Mouse (Mus musculus) heart, embryonic 10.5 days (tissue): ENCODE data around the gene Tmem221. TPM values are rescaled to one million over a fixed set of nuclear protein-coding genes. Genes with fewer than 3 reads are reported as not detected.

Experiments
- DNase-seq: peaks from one replicate; pipeline ENCODE4 v3.0.0-alpha.2; 2017; ENCODE audit warnings: low spot score
- H3K27ac ChIP-seq: fragments of 300-500 bp; sonication (generic); 2 replicates; pipeline ENCODE4 v1.5.1; 2016; ENCODE audit warnings: mild to moderate bottlenecking
- H3K27me3 ChIP-seq: fragments of 300-500 bp; sonication (generic); 2 replicates; pipeline ENCODE4 v1.6.1; 2016; ENCODE audit warnings: mild to moderate bottlenecking; ENCODE audit not compliant: poor library complexity, insufficient read depth, severe bottlenecking
- H3K36me3 ChIP-seq: fragments of 300-500 bp; sonication (generic); 2 replicates; pipeline ENCODE4 v1.6.1; 2016; ENCODE audit warnings: mild to moderate bottlenecking, moderate library complexity
- H3K4me1 ChIP-seq: fragments of 300-500 bp; sonication (generic); 2 replicates; pipeline ENCODE4 v1.6.1; 2016; ENCODE audit warnings: mild to moderate bottlenecking
- H3K4me3 ChIP-seq: fragments of 300-500 bp; sonication (generic); 2 replicates; pipeline ENCODE4 v1.5.1; 2016; ENCODE audit warnings: mild to moderate bottlenecking, moderate library complexity
- H3K9me3 ChIP-seq: fragments of 300-500 bp; sonication (generic); 2 replicates; pipeline ENCODE4 v1.6.1; 2016; ENCODE audit warnings: mild to moderate bottlenecking, moderate library complexity
- WGBS: fragments of 180-500 bp; shearing (Covaris S2); methylation state at CpG from one replicate; pipeline ENCODE4 v1.1.7; 2016; 5-methylcytosine and 5-hydroxymethylcytosine counted together
- polyA plus RNA-seq: library from polyadenylated mRNA; unstranded; fragments of >200 nt; fragmentation: Nextera tagmentation; extraction: Ambion mirVana; gene quantifications from 2 replicates; pipeline ENCODE4 v1.2.1, GENCODE M21; 2016

Tmem221 gene
- polyA plus RNA-seq, 1 experiment from 2014 or later = 0.97 TPM

DNA sequence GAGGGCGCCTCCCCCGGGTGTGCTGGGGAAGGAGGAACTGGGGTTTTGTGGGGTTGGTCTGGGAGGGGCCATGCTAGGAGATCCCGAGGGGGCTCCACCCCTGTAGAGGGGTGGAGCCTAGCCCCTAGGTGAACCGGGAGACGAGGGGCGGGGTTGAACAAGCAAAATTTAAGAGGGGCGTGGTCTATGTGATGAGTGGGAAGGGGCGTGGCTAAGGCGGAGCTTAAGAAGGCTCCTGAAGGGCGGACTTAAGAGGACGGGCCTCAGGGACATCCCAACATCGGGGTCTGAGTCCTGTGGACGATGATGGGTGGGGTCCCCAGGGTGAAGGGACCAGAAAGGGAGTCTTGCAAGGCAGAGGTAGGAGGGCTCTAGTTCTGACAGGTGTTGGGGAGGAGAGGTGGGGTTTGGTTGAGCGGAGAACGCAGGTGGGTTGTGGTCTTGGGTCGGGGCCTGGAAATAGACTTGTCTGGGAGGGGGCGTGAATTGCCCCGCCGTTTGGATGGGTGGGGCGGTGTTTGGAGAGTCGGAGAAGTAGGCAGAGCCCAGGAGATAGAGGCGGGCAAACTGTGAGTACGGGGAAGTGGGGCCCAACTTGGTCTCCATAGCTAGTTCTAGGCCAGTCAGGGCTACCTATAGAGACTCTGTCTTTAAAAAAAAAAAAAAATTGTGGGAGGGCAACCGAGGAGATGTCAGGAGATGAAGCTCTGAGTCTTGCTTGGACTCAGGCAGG, 453 bp upstream of the Tmem221 start:
- Histone ChIP-seq H3K27me3 (peaks cover 89% of the 10 kb centered on the region), H3K27ac (peak overlapping the region; percentile 42; the same call in 1 of the 2 replicates), H3K4me3 (peak overlapping the region; percentile 59), H3K36me3 (no peaks in the 10 kb centered on the region), H3K4me1 (peaks cover 23% of the 10 kb centered on the region), H3K9me3 (0 out of 2 replicates have a peak, but pooled peaks cover 2% of the 10 kb centered on the region)
- DNase-seq = peak; percentile 93
- WGBS = 2% methylated on average over 24 of the region's 24 CpGs

DNA sequence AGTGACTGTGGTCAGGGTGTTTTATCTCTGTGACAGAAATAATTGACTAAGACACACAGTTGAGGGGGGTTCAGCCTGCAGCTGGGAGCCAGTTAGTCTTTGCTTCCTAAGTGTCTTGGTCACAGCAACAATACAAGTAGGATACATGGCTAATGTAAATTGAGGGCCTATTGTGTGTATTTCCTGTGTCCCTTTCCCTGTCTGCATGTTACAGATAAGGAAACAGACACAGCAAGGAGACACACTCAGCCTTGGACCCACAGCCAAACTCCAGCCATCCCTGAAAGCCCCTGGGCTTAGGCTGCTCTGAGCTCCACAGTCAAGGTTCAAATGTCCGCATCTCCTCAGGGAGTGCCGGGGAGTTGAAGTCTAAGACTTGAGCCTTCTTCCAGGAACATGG, 4.0 kb downstream of the Tmem221 start:
- H3K4me3 ChIP-seq = no peak overlapping the region
- H3K27ac ChIP-seq = no peak overlapping the region
- no peaks in the 10 kb centered on the region for H3K9me3 ChIP-seq
- H3K4me1 ChIP-seq = peaks cover 32% of the 10 kb centered on the region
- H3K36me3 ChIP-seq = no peaks in the 10 kb centered on the region
- 81% methylated on average over 2 of the region's 2 CpGs for WGBS
- H3K27me3 ChIP-seq = peaks cover 44% of the 10 kb centered on the region
- no peak for DNase-seq

DNA sequence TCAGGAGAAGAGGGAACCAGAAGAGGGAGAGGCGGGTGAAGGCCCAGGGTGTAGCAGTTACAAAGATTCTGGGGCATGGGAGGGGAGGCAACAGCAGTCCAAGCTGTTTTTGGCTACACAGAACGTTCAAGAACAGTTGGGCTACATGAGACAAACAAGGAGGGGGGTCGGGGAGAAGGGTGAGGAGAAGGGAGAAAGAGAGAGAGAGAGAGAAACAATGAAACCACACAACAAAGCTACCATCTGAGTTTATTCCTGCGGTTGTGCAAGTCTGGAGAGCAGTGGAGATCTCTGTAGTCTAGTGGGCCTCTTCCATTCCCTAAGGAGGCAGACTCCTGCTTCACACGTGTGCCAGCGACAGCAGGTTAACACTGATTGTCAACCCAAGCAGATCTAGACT, 4.7 kb downstream of the Tmem221 start:
- no peak for DNase-seq
- no peaks in the 10 kb centered on the region for H3K36me3 ChIP-seq
- peaks cover 29% of the 10 kb centered on the region for H3K4me1 ChIP-seq
- WGBS = 74% methylated on average over 6 of the region's 6 CpGs
- H3K27me3 ChIP-seq = peaks cover 38% of the 10 kb centered on the region
- H3K27ac ChIP-seq = 0 out of 2 replicates have a peak overlapping the region, but pooled peaks have one; percentile 30
- H3K4me3 ChIP-seq = no peak overlapping the region
- no peaks in the 10 kb centered on the region for H3K9me3 ChIP-seq

DNA sequence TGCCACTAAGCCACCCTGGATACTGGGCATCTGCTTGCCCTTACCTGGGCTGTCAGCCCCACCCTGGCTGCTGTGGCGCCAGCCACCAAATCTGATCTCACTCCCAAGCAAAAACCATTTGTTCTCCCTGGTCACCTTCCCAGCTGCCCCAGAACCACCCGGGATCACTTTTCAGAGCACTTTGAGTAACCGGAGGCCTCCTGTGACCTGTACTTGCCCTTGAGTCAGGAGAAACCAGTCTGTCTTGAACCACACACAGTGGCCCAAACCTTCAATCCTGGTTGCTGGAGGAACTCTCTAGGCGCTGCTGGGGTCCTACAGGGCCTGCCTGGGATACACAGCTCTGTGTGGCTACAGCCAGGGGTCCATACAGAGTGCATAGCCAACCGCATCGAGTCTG, 5.9 kb downstream of the Tmem221 start:
- no peak overlapping the region for H3K27ac ChIP-seq
- no peak overlapping the region for H3K4me3 ChIP-seq
- H3K4me1 ChIP-seq = peaks cover 20% of the 10 kb centered on the region
- WGBS = 56% methylated on average over 6 of the region's 6 CpGs
- H3K36me3 ChIP-seq = peaks cover 10% of the 10 kb centered on the region
- DNase-seq = no peak
- peaks cover 25% of the 10 kb centered on the region for H3K27me3 ChIP-seq
- H3K9me3 ChIP-seq = no peaks in the 10 kb centered on the region

DNA sequence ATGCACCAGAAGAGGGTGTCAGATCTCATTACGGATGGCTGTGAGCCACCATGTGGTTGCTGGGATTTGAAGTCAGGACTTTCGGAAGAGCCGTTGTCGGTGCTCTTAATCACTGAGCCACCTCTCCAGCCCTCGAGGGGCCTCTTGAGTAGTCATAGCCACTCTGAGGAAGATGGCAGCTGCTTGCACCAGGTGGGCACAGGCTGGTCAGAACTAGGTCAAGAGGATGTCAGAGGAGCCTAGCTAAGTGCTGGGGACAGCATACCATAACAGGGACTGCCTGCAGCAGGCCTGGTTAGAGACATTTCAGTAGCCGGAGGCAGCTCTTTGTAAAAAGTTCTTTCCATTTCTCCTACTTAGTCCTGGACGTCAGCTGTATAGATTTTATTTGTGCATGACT, 7.9 kb downstream of the Tmem221 start:
- WGBS = 63% methylated on average over 7 of the region's 7 CpGs
- H3K27me3 ChIP-seq = peaks cover 5% of the 10 kb centered on the region
- DNase-seq = no peak
- H3K9me3 ChIP-seq = no peaks in the 10 kb centered on the region
- H3K36me3 ChIP-seq = peaks cover 29% of the 10 kb centered on the region
- no peak overlapping the region for H3K4me3 ChIP-seq
- peaks cover 20% of the 10 kb centered on the region for H3K4me1 ChIP-seq
- H3K27ac ChIP-seq = no peak overlapping the region

DNA sequence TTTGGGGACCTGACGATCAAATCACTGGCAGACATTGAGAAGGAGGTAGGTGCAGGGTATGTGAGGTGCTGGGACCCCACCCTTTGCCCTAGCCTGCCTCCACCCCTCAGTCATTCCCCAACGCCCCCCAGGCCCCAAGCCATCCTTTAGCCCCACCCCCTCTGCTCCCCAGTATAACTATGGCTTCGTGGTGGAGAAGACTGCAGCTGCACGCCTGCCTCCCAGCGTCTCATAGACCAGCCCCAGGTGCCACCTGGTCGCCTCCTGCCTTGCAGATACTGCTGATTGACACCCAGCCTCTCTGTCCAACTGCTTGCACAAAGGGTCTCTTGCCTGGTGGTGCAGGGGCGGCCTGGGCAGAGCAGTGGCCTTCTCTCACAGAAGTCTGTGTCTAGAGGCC, 11.1 kb downstream of the Tmem221 start:
- WGBS = 86% methylated on average over 7 of the region's 7 CpGs
- Histone ChIP-seq H3K27me3 (no peaks in the 10 kb centered on the region), H3K4me1 (peaks cover 15% of the 10 kb centered on the region), H3K27ac (no peak overlapping the region), H3K4me3 (no peak overlapping the region), H3K36me3 (peaks cover 37% of the 10 kb centered on the region), H3K9me3 (no peaks in the 10 kb centered on the region)
- no peak for DNase-seq

DNA sequence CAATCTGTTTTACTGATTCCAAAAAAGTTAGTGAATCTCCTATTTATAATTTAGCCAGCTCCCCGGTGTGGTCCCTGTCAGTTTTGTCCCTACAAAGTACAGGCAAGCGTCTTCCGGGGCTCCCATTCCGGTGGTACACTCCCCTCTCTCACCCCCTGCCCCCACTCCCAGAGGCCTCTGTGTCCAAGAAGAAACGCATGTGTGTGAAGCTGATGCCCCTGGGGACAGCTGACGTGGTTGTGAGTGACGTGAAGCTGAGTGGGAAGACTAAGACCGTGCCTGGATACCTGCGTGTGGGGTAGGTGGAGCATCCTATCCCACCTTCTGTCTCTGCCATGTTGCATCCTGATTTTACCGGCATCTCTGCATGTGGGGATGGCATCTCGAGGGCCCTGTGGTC, 13.6 kb downstream of the Tmem221 start:
- Histone ChIP-seq H3K27me3 (no peaks in the 10 kb centered on the region), H3K36me3 (peaks cover 37% of the 10 kb centered on the region), H3K4me1 (peaks cover 10% of the 10 kb centered on the region), H3K9me3 (no peaks in the 10 kb centered on the region), H3K27ac (no peak overlapping the region), H3K4me3 (no peak overlapping the region)
- WGBS = 87% methylated on average over 11 of the region's 11 CpGs
- no peak for DNase-seq

DNA sequence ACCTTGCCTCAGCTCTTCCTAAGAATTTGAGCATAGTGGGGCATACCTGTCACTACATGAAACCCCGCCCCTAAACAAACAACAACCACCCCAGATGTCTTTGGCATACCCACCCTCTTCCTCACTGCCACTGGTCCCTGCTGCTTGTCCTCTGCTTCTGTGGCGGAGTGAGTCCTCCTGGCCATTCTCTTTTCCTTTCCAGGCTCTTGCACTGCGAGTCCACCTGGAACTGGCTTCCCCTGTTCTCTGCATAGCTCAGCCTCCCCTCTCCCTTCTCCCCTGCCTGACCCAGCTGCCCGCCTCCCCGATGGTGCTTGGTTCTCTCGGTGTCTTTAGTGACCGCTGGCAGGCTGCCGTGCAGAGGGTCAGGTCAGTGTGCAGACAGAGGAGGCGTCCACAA, 14.9 kb downstream of the Tmem221 start:
- DNase-seq = no peak
- H3K27me3 ChIP-seq = no peaks in the 10 kb centered on the region
- no peak overlapping the region for H3K27ac ChIP-seq
- 85% methylated on average over 9 of the region's 9 CpGs for WGBS
- peak overlapping the region; percentile 92 for H3K4me3 ChIP-seq
- H3K4me1 ChIP-seq = peaks cover 10% of the 10 kb centered on the region
- H3K9me3 ChIP-seq = no peaks in the 10 kb centered on the region
- H3K36me3 ChIP-seq = peaks cover 35% of the 10 kb centered on the region

DNA sequence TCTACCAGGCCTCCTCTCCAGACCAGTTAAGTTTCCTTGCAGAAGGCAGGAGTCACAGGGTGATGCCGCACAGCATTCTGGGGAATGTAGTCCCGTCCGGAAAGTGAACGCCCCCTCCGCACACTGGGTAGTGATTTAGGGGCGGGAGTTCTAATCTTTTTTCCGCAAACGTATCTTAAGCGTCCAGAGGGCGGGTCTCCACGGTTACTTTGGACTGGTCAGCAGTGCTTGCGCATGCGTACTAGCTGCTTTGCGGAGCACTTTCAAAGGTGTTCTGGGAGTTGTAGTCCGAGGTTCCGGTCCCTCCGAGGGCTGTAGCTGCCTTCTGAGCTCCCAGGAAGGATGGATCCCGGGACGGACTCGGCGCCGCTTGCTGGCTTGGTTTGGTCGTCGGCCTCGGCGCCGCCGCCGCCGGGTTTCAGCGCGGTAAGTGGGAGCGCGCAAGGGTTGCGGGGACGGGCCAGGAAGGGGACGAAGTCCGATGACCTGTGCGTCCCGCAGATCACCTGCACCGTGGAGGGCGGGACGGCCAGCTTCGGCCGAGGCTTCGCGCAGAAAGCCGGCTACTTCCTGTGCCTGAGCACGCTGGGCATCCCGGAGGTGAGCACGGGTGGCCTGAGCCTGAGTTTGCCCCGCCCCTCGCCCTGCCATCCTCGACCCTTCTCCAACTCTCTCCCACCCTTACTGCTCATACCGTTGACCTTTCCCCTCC, 15.9 kb downstream of the Tmem221 start, which contains the start of gene Mvb12a:
Gene Mvb12a, plus strand, starts transcription at position 291 of the 712 bp plus-strand sequence.
- DNase-seq = peak; percentile 100
- Histone ChIP-seq H3K36me3 (peaks cover 27% of the 10 kb centered on the region), H3K9me3 (no peaks in the 10 kb centered on the region), H3K27me3 (no peaks in the 10 kb centered on the region), H3K4me3 (peak within 1 kb of the TSS; percentile 92), H3K27ac (peak within 1 kb of the TSS; percentile 89), H3K4me1 (peaks cover 15% of the 10 kb centered on the region)
- under 1% methylated on average over 54 of the region's 55 CpGs for WGBS

DNA sequence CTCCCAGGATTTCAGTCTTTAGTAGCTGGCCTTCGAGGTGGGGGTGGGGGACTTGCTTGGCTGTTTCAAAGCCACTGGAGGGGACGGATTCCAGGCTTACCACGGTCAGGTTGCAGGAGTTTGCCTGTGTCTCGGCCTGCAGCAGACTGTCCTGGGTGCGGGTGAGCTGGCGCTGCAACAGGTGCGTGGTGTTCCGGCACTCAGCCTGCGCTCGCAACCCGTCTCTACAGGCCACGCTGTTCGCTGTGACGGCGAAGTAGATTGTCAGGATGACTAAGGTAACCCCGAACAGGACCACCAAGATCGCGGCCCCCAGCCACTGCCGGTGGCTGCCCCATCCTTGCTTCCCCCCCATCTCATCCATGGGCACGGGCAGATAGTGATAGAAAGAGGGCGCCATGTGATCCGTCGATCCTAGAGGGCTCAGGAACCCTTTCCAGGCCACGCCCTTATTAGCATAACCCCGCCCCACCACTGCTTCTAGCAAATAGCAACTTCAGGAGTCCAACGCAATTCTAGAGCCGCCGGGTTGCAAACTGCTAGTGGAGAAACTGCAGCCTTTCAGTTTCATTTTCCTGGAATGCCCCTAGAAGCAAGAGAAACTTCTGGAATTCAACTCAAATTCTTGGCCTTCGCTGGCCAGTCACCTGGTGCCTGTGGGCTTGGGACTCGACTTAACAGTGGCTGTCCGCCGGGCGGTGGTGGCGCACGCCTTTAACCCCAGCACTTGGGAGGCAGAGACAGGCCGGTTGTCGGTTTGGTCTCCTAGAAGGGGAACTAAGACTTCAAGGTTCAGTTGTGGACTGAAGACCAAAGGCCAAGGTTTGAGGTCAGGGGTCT, 21.4 kb downstream of the Tmem221 start, which contains the start of gene Bst2:
Gene Bst2, minus strand, starts transcription at position 429 of the 840 bp plus-strand sequence.
- 2% methylated on average over 37 of the region's 37 CpGs for WGBS
- Histone ChIP-seq H3K9me3 (no peaks in the 10 kb centered on the region), H3K4me3 (peak within 1 kb of the TSS; percentile 64), H3K4me1 (peaks cover 27% of the 10 kb centered on the region), H3K27ac (peak within 1 kb of the TSS; percentile 77), H3K27me3 (peaks cover 17% of the 10 kb centered on the region), H3K36me3 (no peaks in the 10 kb centered on the region)
- DNase-seq = peak; percentile 94

DNA sequence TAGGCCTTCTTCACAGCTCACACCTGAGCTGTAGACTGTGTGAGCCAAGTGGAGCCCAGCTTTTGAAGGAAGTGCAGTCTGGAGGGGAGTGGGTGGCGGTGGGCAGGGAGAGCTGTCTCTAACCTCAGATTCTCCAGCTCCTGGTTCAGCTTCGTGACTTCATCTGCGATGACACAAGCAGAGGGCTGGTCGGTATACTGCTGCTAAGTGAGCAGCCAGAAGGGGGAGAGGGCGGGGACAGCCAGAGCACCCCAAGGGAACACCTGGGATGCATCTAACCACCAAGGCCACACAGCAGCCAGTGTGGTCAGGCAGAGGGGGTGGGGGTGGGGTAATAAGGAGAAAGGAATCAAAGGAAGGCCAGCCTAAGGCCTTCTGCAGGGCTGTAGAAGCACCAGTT, 23.0 kb downstream of the Tmem221 start:
- no peak for DNase-seq
- Histone ChIP-seq H3K36me3 (no peaks in the 10 kb centered on the region), H3K27ac (no peak overlapping the region), H3K27me3 (peaks cover 17% of the 10 kb centered on the region), H3K4me1 (peaks cover 27% of the 10 kb centered on the region), H3K4me3 (no peak overlapping the region), H3K9me3 (no peaks in the 10 kb centered on the region)
- WGBS = 54% methylated on average over 5 of the region's 5 CpGs

DNA sequence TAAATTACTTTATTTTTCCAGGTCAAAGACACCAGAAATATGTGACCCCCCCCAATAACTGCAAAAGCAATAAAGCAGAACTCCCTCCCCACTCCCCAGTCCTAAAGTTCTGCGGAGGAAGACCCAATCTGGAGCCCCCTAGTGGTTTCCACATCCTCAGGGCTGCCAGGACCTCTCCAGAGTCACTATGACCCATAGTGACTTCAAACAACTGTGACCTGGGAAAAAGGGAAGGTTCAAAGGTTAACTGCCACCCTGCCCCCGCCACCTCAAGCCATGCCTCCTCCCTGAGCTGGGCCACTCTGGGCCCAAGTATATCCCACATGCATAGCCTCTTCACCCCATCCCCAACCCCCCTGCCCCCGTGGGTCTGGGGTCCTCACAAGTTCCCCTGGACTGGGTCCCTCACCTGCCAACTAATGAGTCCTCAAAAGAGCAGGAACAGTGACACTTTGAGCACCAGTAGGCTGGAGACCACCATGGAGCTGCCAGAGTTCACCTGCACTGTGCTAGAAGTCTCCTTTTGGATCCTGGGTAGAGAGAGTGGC, 24.3 kb downstream of the Tmem221 start:
- 40% methylated on average over 3 of the region's 3 CpGs for WGBS
- peaks cover 27% of the 10 kb centered on the region for H3K4me1 ChIP-seq
- no peak for DNase-seq

More for the DNA sequence above, 24.3 kb downstream of the Tmem221 start:
- Histone ChIP-seq H3K36me3 (no peaks in the 10 kb centered on the region), H3K4me3 (no peak overlapping the region), H3K9me3 (no peaks in the 10 kb centered on the region), H3K27ac (no peak overlapping the region), H3K27me3 (peaks cover 17% of the 10 kb centered on the region)
